Mouse (Mus musculus): ENCODE data around the gene Nprl2.
"Not testable (repeated sequence)": the region's sequence is repeated elsewhere in the genome, so short reads cannot be mapped to it uniquely, and the experiment has no call there.

The Nprl2 gene

DNA sequence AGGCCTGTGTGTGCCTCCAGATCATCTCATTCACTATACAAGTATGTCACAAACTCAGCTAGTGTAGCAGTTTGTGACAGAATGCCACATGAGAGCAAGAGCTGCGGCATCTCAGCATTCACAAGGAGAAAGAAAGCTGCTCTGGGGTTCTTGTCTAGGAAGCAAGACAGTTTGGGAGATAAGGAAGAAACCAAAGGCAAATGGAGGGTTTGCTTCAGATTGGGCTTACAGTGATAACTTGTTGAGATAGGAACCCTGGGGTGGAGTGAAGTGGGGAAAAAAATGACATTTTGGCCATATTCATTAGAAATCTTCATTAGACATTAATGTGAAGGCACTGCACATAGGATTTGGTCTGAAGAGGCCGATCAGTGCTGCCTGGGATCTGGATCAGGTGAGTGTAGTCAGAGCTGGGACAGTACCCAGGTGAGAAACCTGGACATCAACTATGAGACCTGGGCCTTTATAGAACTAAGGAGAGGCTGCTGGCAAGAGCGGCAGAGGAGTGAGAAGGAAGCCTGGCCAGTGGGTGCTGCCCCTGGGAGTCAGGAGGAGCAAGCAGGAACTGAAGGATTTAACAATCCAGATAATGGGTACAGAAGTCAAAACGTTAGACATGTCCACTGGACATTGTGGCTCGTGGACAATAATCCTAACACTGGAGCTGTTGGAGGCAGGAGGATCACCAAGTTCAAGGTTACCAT is 10.8 kb downstream of the Nprl2 start:
- intact Hi-C loops (cut with DNase I): no loop called here

- intact Hi-C loops (cut with DNase I): no loop called here
Observed at GRCm38 (mm10) chr9:107553541-107554318, 11.7 kb downstream of the Nprl2 start.

GRCm38 (mm10) chr9:107554319-107554825 is 12.3 kb downstream of the Nprl2 start:
- intact Hi-C loops (cut with DNase I): no loop called here

DNA sequence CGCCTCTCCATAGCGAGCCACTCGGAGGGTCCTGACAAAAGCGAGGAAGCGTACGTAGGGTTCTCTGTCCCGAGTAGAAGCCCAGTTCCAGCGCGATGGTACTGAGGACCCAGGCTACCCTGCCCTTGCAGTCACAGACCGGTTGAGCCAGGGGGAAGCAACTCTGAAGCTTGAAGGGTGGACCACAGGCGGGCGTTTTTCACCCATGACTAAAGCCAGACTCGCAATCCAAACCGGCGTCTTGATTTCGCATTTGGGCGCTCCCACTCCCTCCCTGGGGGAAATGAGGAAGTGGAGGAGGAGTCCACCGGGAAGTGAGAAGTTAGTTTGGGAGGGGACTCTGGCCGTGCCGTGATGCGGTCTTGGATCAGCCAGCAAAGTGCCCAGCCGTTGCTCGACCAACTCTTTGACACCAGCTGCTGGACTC is 13.0 kb downstream of the Nprl2 start:
- intact Hi-C loops (cut with DNase I): no loop called here

DNA sequence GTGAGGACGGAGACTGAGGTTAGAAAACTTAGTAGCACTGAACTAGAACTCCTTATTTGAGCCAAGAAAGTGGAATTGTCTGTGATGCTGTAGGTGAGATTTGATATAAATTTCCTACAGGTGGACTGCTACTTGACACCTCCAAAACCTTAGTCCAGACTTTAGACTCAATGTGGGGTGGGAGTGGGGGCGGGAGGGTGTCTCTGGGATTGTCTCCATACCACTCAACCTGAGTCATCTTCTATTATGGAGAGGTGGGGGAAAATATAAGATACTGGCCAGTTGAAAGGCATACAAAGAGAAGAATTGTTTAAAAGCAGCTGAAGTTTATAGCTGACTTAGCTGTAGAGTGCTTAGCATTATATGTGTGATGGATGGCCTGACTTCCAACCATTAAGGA is 13.7 kb downstream of the Nprl2 start:
- intact Hi-C loops (cut with DNase I): no loop called here

DNA sequence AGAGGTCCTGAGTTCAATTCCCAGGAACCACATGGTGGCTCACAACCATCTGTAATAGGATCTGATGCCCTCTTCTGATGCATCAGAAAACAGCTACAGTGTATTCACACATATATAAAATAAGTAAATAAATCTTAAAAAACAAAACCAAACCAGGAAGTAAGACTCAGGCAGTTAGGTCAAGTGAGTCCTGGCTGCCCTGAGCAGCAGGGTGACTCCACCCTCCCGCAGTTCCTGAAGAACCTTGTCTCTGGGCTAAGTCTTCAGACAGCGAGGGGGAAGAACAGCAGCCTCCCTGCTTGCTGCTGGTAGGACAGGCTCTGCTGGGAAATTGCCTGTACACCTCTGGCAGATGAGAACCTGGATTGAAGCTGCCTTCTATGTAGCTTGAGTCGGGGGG is 14.3 kb downstream of the Nprl2 start:
- intact Hi-C loops (cut with DNase I): no loop called here

DNA sequence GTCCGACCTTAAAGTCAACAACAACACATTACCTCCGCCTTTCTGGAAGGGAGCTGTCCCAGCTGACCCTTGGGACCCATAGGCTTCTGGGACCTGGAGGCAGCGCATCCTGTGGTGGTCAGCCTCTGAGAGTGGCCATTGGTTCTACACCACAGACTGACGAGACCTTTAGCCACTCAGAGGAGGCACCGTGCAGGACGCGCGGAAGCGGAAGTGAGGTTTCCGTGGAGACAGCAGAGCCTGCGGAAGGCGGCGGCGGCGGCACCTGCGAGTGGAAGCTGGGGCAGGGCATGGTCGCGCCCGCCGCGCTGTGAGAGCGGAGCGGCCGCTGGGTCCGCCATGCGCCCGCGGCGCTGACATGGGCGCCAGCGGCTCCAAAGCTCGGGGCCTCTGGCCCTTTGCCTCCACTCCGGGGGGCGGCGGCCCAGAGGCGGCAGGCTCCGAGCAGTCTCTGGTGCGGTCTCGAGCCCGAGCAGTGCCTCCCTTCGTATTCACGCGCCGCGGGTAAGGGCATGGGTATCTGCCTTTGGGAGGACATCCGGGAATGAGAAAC is 21.1 kb downstream of the Nprl2 start, which contains the start of gene Tusc2:
Gene Tusc2 (plus strand): TSS at position 227 of the 553 bp plus-strand sequence.
- intact Hi-C loops (cut with DNase I): no loop called here

GRCm38 (mm10) chr9:107565556-107565955 is 23.5 kb downstream of the Nprl2 start:
- intact Hi-C loops (cut with DNase I): not testable (repeated sequence)

- intact Hi-C loops (cut with DNase I): no loop called here
Observed at GRCm38 (mm10) chr9:107566041-107566709, 24.1 kb downstream of the Nprl2 start.

GRCm38 (mm10) chr9:107566855-107567254 is 24.8 kb downstream of the Nprl2 start:
- intact Hi-C loops (cut with DNase I): no loop called here

- intact Hi-C loops (cut with DNase I): no loop called here
Observed at GRCm38 (mm10) chr9:107567702-107568319, 25.8 kb downstream of the Nprl2 start, which contains the start of gene Hyal2. Hyal2 (plus strand) TSS chr9:107567945.

- intact Hi-C loops (cut with DNase I): no loop called here
Observed at GRCm38 (mm10) chr9:107568331-107569261, 26.6 kb downstream of the Nprl2 start.

- intact Hi-C loops (cut with DNase I): no loop called here
Observed at GRCm38 (mm10) chr9:107569270-107569669, 27.2 kb downstream of the Nprl2 start.

DNA sequence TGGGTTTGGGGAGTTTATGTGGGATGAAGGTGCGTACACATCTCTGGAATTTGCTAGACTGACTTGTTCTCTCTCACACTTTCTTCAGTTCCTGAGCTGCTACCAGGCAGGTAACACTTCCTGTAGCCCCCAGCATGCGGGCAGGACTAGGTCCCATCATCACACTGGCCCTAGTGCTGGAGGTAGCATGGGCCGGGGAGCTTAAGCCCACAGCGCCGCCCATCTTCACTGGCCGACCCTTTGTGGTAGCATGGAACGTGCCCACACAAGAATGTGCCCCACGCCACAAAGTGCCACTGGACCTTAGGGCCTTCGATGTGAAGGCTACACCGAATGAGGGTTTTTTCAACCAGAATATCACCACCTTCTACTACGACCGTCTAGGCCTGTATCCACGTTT is 28.0 kb downstream of the Nprl2 start:
- intact Hi-C loops (cut with DNase I): no loop called here

- intact Hi-C loops (cut with DNase I): no loop called here
Observed at GRCm38 (mm10) chr9:107570845-107571244, 28.8 kb downstream of the Nprl2 start.

DNA sequence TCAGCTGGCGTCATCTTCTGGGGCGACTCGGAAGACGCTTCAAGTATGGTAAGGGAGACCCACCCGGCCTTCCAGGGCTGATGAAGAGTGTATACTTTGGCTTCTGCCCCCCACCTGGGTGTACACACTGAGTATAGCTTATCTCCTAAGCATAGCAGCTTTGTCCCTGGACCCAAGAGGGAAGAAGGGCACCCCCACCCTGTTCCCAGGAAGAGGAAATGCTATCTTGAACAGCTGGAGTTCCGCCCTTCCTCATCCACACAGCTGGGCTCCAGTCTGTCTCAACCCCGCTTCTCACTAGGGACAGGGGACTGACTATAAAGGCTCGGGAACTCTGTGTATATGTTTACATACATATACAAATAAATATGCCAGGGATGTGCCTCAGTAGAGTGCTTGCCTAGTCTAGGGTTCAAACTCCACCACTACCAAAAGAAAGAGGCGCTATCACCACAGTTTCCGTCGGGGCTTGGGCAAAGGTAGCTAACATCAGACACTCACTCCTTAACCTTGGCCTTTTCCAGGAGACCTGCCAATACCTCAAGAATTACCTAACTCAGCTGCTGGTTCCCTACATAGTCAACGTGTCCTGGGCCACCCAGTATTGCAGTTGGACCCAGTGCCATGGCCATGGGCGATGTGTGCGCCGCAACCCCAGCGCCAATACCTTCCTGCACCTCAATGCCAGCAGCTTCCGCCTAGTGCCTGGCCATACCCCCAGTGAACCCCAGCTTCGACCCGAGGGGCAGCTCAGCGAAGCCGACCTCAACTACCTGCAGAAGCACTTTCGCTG is 29.7 kb downstream of the Nprl2 start:
- intact Hi-C loops (cut with DNase I): no loop called here

GRCm38 (mm10) chr9:107572327-107572662 is 30.3 kb downstream of the Nprl2 start:
- intact Hi-C loops (cut with DNase I): no loop called here

- intact Hi-C loops (cut with DNase I): not testable (repeated sequence)
Observed at GRCm38 (mm10) chr9:107573774-107574173, 31.7 kb downstream of the Nprl2 start.
